Mouse (Mus musculus): ENCODE measurements around the gene Rpl10l.

Gene Rpl10l

GRCm38 (mm10) chr12:66283991-66284622 lies at the start of gene Rpl10l:
Gene Rpl10l, minus strand, starts transcription at chr12:66284401.
- no peak for DNase-seq (ENCODE audit: low read depth, low spot score)

- DNase-seq (ENCODE audit: low read depth, low spot score) = no peak
Measured at GRCm38 (mm10) chr12:66275890-66276289, 8.3 kb downstream of the Rpl10l start.

GRCm38 (mm10) chr12:66245461-66246099 lies 38.6 kb downstream of the Rpl10l start:
- no peak for DNase-seq (ENCODE audit: low read depth, low spot score)

GRCm38 (mm10) chr12:66234158-66234557 lies 50.0 kb downstream of the Rpl10l start:
- DNase-seq (ENCODE audit: low read depth, low spot score) = no peak

Data from CD4-positive, CD25-positive, alpha-beta regulatory T cell, adult 2 months (primary cell).